Mouse (Mus musculus): ENCODE data around the gene Tbc1d25.

DNA sequence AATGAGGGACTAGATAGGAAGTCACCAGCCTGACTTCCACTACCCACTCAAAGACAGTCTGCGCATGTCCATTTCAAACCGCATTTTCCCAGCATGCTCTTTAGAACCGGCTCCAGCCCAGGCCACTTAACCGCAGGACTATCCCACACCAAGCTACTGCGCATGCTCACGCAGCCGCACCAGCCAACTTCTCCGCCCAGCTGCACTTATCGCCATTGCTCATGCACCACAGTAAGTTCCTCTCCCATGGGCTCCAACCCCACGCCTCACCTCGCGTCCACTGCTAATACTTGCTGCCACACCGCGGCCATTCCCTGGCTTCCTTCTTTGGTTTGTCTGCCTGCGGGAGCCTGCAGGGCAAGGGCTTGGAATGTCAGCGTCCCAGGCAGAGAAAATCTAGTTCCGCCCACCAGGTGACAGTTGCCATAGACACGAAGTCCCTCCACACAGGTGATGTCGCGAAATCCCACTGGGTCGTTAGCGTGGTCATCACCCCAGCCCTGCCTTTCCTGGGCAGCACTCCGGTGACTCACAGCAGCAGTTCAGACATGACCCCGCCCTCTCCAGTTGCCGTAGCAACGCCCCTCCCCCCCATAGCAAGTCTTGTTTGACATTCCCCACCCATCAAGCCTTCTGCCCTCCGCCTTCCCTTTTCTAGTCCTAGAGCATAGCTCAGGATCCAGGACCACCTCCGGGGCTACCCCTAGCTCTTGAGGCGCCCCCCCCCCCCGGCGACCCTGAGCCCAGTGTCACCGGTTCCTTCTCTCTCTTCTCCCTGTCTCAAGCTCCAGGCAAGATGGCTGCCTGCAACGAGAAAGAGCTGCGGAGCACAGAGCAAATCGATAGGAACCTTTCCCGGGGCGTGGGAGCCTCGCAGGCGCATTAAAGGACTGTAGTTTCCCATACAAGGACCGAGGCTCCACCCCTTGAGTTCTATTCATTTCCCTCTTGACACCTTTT, 43.7 kb downstream of the Tbc1d25 start, which contains the start of gene Wdr13:
- TF ChIP-seq EP300 (IDR thresholded peaks at IDR 0.05; ENCODE audit: low read depth) (no peak), CTCF (IDR thresholded peaks at IDR 0.05; ENCODE audit: low read depth) (no peak)

Measured in heart, postnatal 0 days (tissue).